Mouse (Mus musculus) liver, embryonic 12.5 days (tissue): Measurements from ENCODE around the gene Zfp213. TPM values are rescaled to one million over a fixed set of nuclear protein-coding genes. Genes with fewer than 3 reads are reported as not detected.

ENCODE experiments used
- ATAC-seq: fragments of 200-750 bp; cut with Nextera tagmentation; 2 replicates; pipeline ENCODE4 v1.8.0; 2017; ENCODE audit warnings: moderate number of reproducible peaks, mild to moderate bottlenecking, moderate library complexity
- H3K27ac ChIP-seq: fragments of 300-500 bp; sonication (generic); 2 replicates; pipeline ENCODE4 v1.5.1; 2016; ENCODE audit warnings: mild to moderate bottlenecking
- H3K27me3 ChIP-seq: fragments of 300-500 bp; sonication (generic); replicated peaks from 2 replicates; pipeline ENCODE4 v1.6.1; 2016; ENCODE audit warnings: mild to moderate bottlenecking, moderate library complexity
- H3K36me3 ChIP-seq: fragments of 300-500 bp; sonication (generic); 2 replicates; pipeline ENCODE4 v1.6.1; 2016; ENCODE audit warnings: mild to moderate bottlenecking, moderate library complexity
- H3K4me1 ChIP-seq: fragments of 300-500 bp; sonication (generic); 2 replicates; pipeline ENCODE4 v1.6.1; 2016
- H3K4me2 ChIP-seq: fragments of 300-500 bp; sonication (generic); 2 replicates; pipeline ENCODE4 v1.6.1; 2016; ENCODE audit warnings: mild to moderate bottlenecking, moderate library complexity
- H3K4me3 ChIP-seq: fragments of 300-500 bp; sonication (generic); 2 replicates; pipeline ENCODE4 v1.5.1; 2016; ENCODE audit warnings: mild to moderate bottlenecking, moderate library complexity
- H3K9ac ChIP-seq: fragments of 300-500 bp; sonication (generic); 2 replicates; pipeline ENCODE4 v1.6.1; 2016; ENCODE audit warnings: mild to moderate bottlenecking, moderate library complexity
- H3K9me3 ChIP-seq: fragments of 300-500 bp; sonication (generic); replicated peaks from 2 replicates; pipeline ENCODE4 v1.6.1; 2016; ENCODE audit warnings: mild to moderate bottlenecking, moderate library complexity
- WGBS: fragments of 180-500 bp; shearing (Covaris S2); methylation state at CpG from one replicate; pipeline ENCODE4 v1.1.7; 2016; ENCODE audit not compliant: insufficient replicate concordance; 5-methylcytosine and 5-hydroxymethylcytosine counted together
- polyA plus RNA-seq: library from polyadenylated mRNA; unstranded; fragments of >200 nt; fragmentation: Nextera tagmentation; extraction: Ambion mirVana; gene quantifications from 2 replicates; pipeline ENCODE4 v1.2.1, GENCODE M21; 2016

The Zfp213 gene
- polyA plus RNA-seq = 8.3 and 9.1 TPM in 2 replicates

GRCm38 (mm10) chr17:23563595-23564367 lies at the start of gene Zfp213:
Zfp213 (minus strand) TSS chr17:23564238.
- Histone ChIP-seq H3K27ac (peak within 1 kb of the TSS; percentile 96), H3K4me2 (peak within 1 kb of the TSS; percentile 80), H3K4me3 (peak within 1 kb of the TSS; percentile 85), H3K27me3 (no peaks in the 10 kb centered on the region), H3K9ac (peak within 1 kb of the TSS; percentile 92), H3K4me1 (peaks cover 20% of the 10 kb centered on the region), H3K36me3 (peaks cover 31% of the 10 kb centered on the region), H3K9me3 (no peaks in the 10 kb centered on the region)
- 1% methylated on average over 59 of the region's 59 CpGs for WGBS
- ATAC-seq = peak; percentile 97

- Histone ChIP-seq H3K4me3 (no peak overlapping the region), H3K9ac (no peak overlapping the region), H3K27ac (no peak overlapping the region), H3K9me3 (no peaks in the 10 kb centered on the region), H3K27me3 (no peaks in the 10 kb centered on the region), H3K4me1 (no peaks in the 10 kb centered on the region), H3K36me3 (no peaks in the 10 kb centered on the region), H3K4me2 (no peak overlapping the region)
- ATAC-seq = no peak
- WGBS = 63% methylated on average over 28 of the region's 28 CpGs
These were observed 46.3 kb upstream of the Zfp213 start for GRCm38 (mm10) chr17:23610361-23610800.

DNA sequence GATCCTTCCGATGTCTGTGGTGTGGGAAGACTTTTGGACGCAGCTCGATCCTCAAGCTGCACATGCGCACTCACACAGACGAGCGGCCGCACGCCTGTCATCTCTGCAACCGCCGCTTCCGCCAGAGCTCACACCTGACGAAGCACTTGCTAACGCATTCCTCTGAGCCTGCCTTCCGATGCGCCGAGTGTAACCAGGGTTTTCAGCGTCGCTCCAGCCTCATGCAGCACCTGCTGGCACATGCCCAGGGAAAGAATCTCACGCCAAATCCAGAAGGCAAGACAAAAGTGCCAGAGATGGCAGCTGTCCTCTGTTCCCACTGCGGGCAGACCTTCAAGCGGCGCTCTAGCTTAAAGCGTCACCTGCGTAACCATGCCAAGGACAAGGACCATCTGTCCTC lies 45.6 kb upstream of the Zfp213 start:
- WGBS = 83% methylated on average over 24 of the region's 24 CpGs
- H3K36me3 ChIP-seq = no peaks in the 10 kb centered on the region
- H3K4me1 ChIP-seq = no peaks in the 10 kb centered on the region
- no peaks in the 10 kb centered on the region for H3K27me3 ChIP-seq
- no peak overlapping the region for H3K27ac ChIP-seq
- no peak overlapping the region for H3K9ac ChIP-seq
- no peak overlapping the region for H3K4me3 ChIP-seq
- H3K9me3 ChIP-seq = no peaks in the 10 kb centered on the region
- H3K4me2 ChIP-seq = no peak overlapping the region
- ATAC-seq = no peak

- no peaks in the 10 kb centered on the region for H3K27me3 ChIP-seq
These were observed 41.2 kb upstream of the Zfp213 start for GRCm38 (mm10) chr17:23605220-23605619.

GRCm38 (mm10) chr17:23604394-23604793 lies 40.4 kb upstream of the Zfp213 start:
- Histone ChIP-seq H3K4me2 (no peak overlapping the region), H3K9ac (no peak overlapping the region), H3K9me3 (no peaks in the 10 kb centered on the region), H3K4me3 (no peak overlapping the region), H3K27ac (no peak overlapping the region), H3K27me3 (no peaks in the 10 kb centered on the region), H3K4me1 (peaks cover 10% of the 10 kb centered on the region), H3K36me3 (no peaks in the 10 kb centered on the region)
- WGBS = 57% methylated on average over 7 of the region's 7 CpGs
- no peak for ATAC-seq

More at GRCm38 (mm10) chr17:23605220-23605619, 41.2 kb upstream of the Zfp213 start:
- ATAC-seq = no peak
- peaks cover 2% of the 10 kb centered on the region; the same call in 1 of the 2 replicates for H3K4me1 ChIP-seq
- no peaks in the 10 kb centered on the region for H3K36me3 ChIP-seq
- WGBS = 72% methylated on average over 8 of the region's 8 CpGs
- H3K4me3 ChIP-seq = no peak overlapping the region
- no peak overlapping the region for H3K4me2 ChIP-seq
- H3K27ac ChIP-seq = no peak overlapping the region
- H3K9me3 ChIP-seq = no peaks in the 10 kb centered on the region
- no peak overlapping the region for H3K9ac ChIP-seq

GRCm38 (mm10) chr17:23603542-23603941 lies 39.5 kb upstream of the Zfp213 start:
- no peaks in the 10 kb centered on the region for H3K9me3 ChIP-seq
- no peak for ATAC-seq
- 49% methylated on average over 2 of the region's 2 CpGs for WGBS

DNA sequence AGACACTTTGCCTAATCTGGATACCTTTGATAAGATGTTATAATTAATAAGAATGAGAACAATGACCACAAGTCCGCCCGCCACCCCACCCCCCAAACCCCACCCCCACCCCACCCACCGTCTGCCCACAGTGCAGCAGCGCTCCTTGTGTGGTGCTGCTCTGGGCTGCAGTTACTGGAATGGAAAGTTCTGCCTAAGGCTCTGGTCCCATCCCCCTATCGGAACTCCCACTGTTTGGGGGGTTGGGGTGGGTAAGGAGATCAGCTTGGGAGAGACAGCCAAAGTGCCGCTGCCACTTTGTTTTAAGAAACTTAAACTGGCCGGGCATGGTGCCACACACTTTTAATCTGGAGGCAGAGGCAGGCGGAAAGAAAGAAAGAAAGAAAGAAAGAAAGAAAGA lies 39.0 kb upstream of the Zfp213 start:
- Histone ChIP-seq H3K9me3 (no peaks in the 10 kb centered on the region), H3K4me1 (peaks cover 24% of the 10 kb centered on the region), H3K27ac (no peak overlapping the region), H3K27me3 (no peaks in the 10 kb centered on the region), H3K9ac (no peak overlapping the region), H3K36me3 (no peaks in the 10 kb centered on the region), H3K4me2 (no peak overlapping the region), H3K4me3 (no peak overlapping the region)
- no peak for ATAC-seq
- 30% methylated on average over 8 of the region's 8 CpGs for WGBS

More at GRCm38 (mm10) chr17:23603542-23603941, 39.5 kb upstream of the Zfp213 start:
- H3K9ac ChIP-seq = no peak overlapping the region
- H3K4me2 ChIP-seq = no peak overlapping the region
- peaks cover 19% of the 10 kb centered on the region for H3K4me1 ChIP-seq
- H3K27ac ChIP-seq = no peak overlapping the region
- no peaks in the 10 kb centered on the region for H3K36me3 ChIP-seq
- H3K4me3 ChIP-seq = no peak overlapping the region
- H3K27me3 ChIP-seq = no peaks in the 10 kb centered on the region

- no peak overlapping the region for H3K4me2 ChIP-seq
- H3K9ac ChIP-seq = no peak overlapping the region
- H3K9me3 ChIP-seq = no peaks in the 10 kb centered on the region
- 57% methylated on average over 10 of the region's 10 CpGs for WGBS
- no peaks in the 10 kb centered on the region for H3K27me3 ChIP-seq
- no peaks in the 10 kb centered on the region for H3K36me3 ChIP-seq
- peaks cover 28% of the 10 kb centered on the region for H3K4me1 ChIP-seq
- no peak overlapping the region for H3K27ac ChIP-seq
- no peak for ATAC-seq
- H3K4me3 ChIP-seq = no peak overlapping the region
These were observed 38.0 kb upstream of the Zfp213 start for GRCm38 (mm10) chr17:23601836-23602585.

DNA sequence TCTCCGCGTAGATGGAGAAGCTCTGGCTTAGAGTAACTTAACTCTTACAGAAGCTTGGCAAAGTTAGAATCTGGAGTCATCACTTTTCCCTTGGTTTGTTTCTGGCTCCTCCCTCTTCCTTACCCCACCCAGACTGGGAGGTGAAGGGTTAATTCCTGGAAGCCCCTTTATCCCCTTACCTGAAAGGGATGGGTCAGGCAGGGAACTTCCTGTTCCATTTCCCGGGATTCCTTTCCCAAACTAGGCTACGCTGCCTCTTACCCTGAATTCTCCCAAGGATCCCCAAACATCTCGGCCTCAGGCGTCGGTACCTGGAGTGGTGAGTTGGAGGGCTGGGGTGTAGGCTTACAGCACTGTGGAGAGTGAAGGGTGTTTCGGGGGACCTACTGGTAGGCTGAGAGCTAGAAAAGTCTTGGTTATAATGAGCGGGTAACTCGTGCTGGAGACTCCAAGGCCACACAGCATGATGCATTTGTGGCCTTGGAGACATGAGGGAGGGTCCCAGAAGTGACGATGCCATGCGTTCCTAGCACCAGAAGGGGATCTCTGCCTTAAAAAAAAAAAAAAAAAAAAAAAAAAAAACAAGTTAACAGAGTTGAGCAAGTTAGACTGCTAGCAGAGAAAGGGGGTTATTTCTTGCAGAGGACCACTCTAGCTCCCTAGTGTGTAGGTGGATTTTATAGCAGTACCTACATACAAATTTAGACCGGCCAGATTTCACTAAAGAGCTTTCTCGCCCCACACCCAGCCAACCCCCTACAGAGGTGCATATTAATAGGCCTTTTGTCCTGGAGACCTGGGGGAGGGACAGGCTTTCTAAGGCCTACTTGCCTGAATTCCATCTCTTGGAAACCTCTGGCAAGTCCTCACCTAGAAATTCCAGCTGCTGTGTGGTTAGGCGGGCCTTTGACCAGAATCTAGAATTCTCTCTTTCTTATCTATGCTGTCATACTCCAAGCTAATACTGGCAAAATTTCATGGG lies 36.9 kb upstream of the Zfp213 start, which contains the start of gene Zscan10:
Zscan10 (plus strand) TSS at position 216 of the 982 bp plus-strand sequence.
- Histone ChIP-seq H3K9me3 (no peaks in the 10 kb centered on the region), H3K4me1 (peaks cover 28% of the 10 kb centered on the region), H3K36me3 (no peaks in the 10 kb centered on the region), H3K4me3 (peak within 1 kb of the TSS; percentile 60), H3K27me3 (no peaks in the 10 kb centered on the region), H3K9ac (peak within 1 kb of the TSS; percentile 68), H3K4me2 (peak within 1 kb of the TSS; percentile 73), H3K27ac (0 out of 2 replicates have a peak within 1 kb of the TSS, but pooled peaks have one; percentile 78)
- no peak for ATAC-seq
- 67% methylated on average over 15 of the region's 15 CpGs for WGBS

- Histone ChIP-seq H3K9me3 (no peaks in the 10 kb centered on the region), H3K36me3 (no peaks in the 10 kb centered on the region), H3K9ac (peak overlapping the region; percentile 68), H3K4me1 (peaks cover 28% of the 10 kb centered on the region), H3K4me2 (peak overlapping the region; percentile 73), H3K27me3 (no peaks in the 10 kb centered on the region), H3K27ac (peak overlapping the region; percentile 78), H3K4me3 (peak overlapping the region; percentile 60)
- 21% methylated on average over 7 of the region's 7 CpGs for WGBS
- 0 out of 2 replicates have a peak, but pooled peaks have one; percentile 1 for ATAC-seq
These were observed 35.6 kb upstream of the Zfp213 start for GRCm38 (mm10) chr17:23599605-23600063.
